11 mouse cellular contexts compared by ENCODE assay signal in the genomic region with DNA sequence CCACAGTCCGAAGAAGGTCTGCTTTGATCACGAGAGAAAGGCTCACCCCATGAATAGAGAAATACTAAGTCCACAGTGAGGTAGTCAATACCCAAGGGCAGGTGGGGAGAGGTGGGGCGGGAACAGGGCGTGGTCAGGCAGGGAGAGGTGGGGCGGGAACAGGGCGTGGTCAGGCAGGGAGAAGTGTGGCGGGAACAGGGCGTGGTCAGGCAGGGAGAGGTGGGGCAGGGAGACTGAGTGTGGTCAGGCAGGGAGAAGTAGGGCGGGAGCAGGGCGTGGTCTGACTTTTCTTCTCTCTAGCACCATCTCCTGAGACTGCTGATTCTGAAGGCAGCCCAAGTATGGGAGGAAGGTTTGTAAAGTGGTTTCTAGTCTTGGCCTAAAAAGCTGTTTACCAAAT.
DNase-seq lines count a peak whose midpoint lies in the region; ATAC-seq lines count a peak whose summit lies in the region.
"Had no signal": no experiment of that assay in that cellular context is flagged by ENCODE, and none has a peak within 500 bp of the region (broad histone marks: within the 10 kb centered on the region; RNA-seq: fewer than 3 reads in every experiment).

No protein-coding gene starts in this region.

- no peak overlapping the region for H3K4me3 ChIP-seq in stomach, embryonic 16.5 days (replicated peaks; ENCODE audit: low read length)

- H3K27me3 ChIP-seq in stomach, embryonic 16.5 days (ENCODE audit: control insufficient read depth, insufficient read depth, low read length): no peaks in the 10 kb centered on the region

- H3K9me3 ChIP-seq in stomach, embryonic 16.5 days (replicated peaks; ENCODE audit: control insufficient read depth, low read length): no peaks in the 10 kb centered on the region

- 42% methylated on average over 10 of the region's 10 CpGs for WGBS in stomach, embryonic 16.5 days

- H3K27ac ChIP-seq in stomach, embryonic 16.5 days (ENCODE audit: low read length): no peak overlapping the region

- H3K4me2 ChIP-seq in stomach, embryonic 16.5 days (ENCODE audit: low read depth, low read length): no peak overlapping the region

- H3K36me3 ChIP-seq in stomach, embryonic 16.5 days (ENCODE audit: control insufficient read depth, insufficient read depth, low read length): no peaks in the 10 kb centered on the region

- H3K4me1 ChIP-seq in stomach, embryonic 16.5 days (ENCODE audit: control insufficient read depth, insufficient read depth, low read length): no peaks in the 10 kb centered on the region

- no peak overlapping the region for H3K9ac ChIP-seq in stomach, embryonic 16.5 days (ENCODE audit: low read length)

- peak; percentile 81 for ATAC-seq in stomach, embryonic 16.5 days (ENCODE audit: insufficient read depth, low FRiP score)
- ATAC-seq: hindbrain, embryonic 16.5 days had no signal

- DNase-seq in ovary, postnatal 14 days (ENCODE audit: low spot score): peak; percentile 1
- DNase-seq in ovary, postnatal 10 days (ENCODE audit: low spot score): no peak
- peak; percentile 37 for DNase-seq in c-Kit-positive CD71-positive TER-119-positive erythroid progenitor cells, embryonic 14.5 days (ENCODE audit: low spot score)
- peak; percentile 16 to 42 for DNase-seq in lung, adult 18-20 months
- DNase-seq in thymus, postnatal 25 days: no peak
- DNase-seq in cerebellum, postnatal 36 days: no peak
- DNase-seq in heart, adult 8-10 months (ENCODE audit: low spot score): no peak
- DNase-seq: adrenal gland, postnatal 25 days; embryo, embryonic 11 days had no signal

Comparison
In these comparisons a context has a peak if more than half of its experiments do, and no peak if none do; other contexts are left out.
1. DNase-seq: peak in ovary, postnatal 14 days (single experiment), c-Kit-positive CD71-positive TER-119-positive erythroid progenitor cells, embryonic 14.5 days (single experiment) and lung, adult 18-20 months (2 of 2); none in ovary, postnatal 10 days (single experiment), thymus, postnatal 25 days (single experiment), cerebellum, postnatal 36 days (0 of 2) and heart, adult 8-10 months (single experiment).